Mouse (Mus musculus): ENCODE data around the gene Aldh1a2.

Aldh1a2 gene

DNA sequence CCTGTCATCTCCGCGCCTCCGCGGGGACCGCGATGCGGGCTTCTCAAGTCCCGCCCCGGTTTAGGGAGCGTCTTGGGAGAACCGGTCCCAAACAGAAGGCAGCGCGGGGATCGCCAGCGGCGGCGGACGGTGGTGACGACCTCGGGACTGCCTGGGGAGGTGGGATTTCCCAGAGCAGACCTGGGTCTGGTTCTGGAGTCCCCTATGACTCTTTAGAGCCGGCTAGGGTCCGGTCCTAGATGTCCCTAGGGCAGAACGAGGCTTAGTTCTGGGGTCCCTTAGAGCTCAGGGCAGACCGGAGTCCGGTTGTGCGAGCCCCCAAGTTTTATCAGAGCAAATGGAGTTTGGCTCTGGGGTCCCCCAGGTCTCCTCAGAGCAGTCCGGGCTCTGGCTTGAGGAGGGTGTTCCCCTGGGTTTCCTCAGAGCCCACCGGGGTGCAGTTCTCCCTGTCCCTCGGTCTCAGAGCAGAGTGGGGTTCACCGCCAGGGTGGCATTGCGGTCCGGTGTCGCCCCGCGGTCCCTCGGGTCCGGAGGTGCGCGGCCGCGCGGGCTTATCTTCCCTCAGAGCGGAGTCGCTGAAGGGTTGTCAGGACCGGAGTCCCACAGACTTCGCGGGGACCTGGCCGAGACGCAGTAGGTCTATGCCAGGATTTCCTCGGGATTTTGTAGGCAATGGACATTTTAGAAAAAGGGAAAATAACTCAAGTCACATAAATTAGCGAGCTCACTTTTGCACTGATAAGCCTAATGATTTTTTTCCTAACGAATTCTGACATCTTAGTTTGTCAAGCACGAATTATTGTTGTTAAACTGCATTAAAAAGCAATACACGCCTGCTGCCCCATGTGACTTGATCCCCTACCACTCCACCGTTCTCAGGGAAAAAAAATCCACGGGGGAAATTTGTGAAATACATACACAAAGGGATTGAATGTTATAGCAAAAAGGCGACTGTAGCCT is 727 bp downstream of the Aldh1a2 start:
- peak; percentile 9 for DNase-seq (ENCODE audit: low read depth)

GRCm38 (mm10) chr9:71216996-71217792 is 1.6 kb downstream of the Aldh1a2 start:
- no peak for DNase-seq (ENCODE audit: low read depth)

- DNase-seq (ENCODE audit: low read depth) = no peak
Measured at GRCm38 (mm10) chr9:71217793-71218095, 2.2 kb downstream of the Aldh1a2 start.

DNA sequence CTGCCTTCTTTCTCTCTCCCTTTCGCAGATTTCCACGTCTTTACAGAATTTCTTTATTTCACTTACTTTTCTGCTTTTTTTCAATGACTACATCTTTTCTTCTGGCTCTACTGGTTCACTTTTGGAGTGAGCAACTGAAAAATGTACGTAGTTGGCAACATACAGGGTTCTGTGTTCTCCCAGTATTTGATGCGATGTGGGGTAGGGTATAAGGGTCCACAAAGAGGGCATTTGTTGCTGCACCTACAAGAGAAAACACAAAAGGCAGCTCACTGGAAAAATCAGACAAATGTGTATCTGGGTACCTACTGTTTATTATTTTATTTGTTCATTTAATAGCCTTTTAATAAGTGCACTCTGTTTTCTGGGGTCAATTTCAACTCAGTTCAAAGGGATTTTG is 3.6 kb downstream of the Aldh1a2 start:
- no peak for DNase-seq (ENCODE audit: low read depth)

- no peak for DNase-seq (ENCODE audit: low read depth)
Measured at GRCm38 (mm10) chr9:71220401-71220800, 4.8 kb downstream of the Aldh1a2 start.

GRCm38 (mm10) chr9:71227226-71227970 is 11.8 kb downstream of the Aldh1a2 start:
- no peak for DNase-seq (ENCODE audit: low read depth)

- DNase-seq (ENCODE audit: low read depth) = no peak
Measured at GRCm38 (mm10) chr9:71230011-71230410, 14.4 kb downstream of the Aldh1a2 start.

GRCm38 (mm10) chr9:71236540-71236939 is 21.0 kb downstream of the Aldh1a2 start:
- no peak for DNase-seq (ENCODE audit: low read depth)

DNA sequence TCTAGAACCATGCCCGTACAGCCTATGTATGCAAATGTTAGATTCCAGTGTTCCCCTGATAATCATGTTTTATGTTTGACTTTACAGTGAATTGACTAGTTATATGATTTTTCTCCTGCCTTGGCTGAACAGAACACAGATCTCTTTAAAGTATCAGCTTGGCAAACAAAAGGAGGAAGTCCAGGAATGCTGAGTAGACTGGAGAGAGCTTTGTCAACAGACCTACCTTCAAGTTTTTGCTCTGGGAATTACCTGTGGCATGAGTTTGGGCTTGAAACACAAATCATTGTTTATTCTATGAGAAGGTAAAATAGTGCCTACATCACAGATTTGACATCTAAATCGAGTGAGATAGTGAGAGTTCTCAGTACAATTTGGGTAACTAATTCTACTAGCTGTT is 24.3 kb downstream of the Aldh1a2 start:
- DNase-seq (ENCODE audit: low read depth) = no peak

DNA sequence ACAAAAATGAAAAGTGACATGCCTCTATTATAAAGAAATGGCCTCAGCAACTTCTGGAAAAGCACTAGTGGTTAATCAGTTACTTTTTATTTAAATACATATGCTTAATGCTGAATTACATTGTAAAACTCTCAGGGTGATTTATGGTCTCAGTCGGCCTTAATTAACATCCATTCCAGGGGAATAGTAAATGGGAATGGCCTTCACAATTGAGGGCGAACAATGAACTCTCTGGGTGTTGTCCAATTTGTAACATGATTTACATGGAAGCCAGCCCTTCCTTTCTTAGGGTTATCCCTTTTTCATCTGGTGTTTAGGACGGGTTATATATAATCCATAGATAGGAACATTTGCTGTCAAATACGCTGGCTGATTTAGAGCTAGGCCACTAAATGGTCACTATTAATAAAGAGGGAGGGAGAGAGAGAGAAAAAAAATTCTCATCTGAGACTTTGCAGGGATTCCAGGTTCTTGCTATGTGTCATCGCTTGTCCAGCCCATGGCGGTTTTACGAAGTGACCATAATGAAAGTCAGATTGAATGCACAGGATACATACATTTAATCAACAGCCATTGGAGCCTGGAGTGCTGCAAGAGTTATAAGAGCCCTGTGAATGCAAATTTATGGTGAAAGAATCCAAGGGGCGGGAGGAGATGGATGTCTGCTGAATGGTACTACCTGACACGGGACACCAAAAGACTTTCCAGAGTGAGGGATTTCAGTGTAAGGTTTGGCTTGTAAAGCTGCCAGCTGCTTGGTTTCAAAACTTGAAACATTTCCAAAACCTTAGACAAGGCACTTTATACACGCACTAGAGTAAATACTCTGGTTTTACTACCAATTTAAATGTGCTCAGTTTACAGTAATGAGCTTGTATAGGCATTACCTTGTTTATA is 26.2 kb downstream of the Aldh1a2 start:
- DNase-seq (ENCODE audit: low read depth) = no peak

- no peak for DNase-seq (ENCODE audit: low read depth)
Measured at GRCm38 (mm10) chr9:71242412-71242781, 26.8 kb downstream of the Aldh1a2 start.

- DNase-seq (ENCODE audit: low read depth) = no peak
Measured at GRCm38 (mm10) chr9:71254380-71254779, 38.8 kb downstream of the Aldh1a2 start.

- DNase-seq (ENCODE audit: low read depth) = no peak
Measured at GRCm38 (mm10) chr9:71262711-71263110, 47.1 kb downstream of the Aldh1a2 start.

DNA sequence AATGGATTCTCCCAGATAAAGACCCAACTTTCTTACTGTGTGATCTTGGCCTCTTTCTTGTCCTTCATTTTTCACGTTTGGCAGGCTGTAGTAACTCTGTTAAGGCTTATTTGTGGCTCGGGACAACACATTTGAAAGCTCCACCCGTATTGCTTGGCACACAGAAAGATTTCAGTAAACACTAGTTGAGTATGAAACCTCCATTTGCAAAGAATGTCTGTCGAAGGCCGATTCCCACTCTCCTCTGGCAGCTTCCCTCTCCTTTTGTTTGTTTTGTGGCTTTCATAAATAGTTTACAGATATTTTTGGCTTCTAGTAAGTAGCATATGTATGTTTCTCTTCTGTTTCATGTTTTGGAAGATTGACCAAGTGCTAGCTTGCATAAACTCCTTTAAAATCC is 54.1 kb downstream of the Aldh1a2 start:
- no peak for DNase-seq (ENCODE audit: low read depth)

- no peak for DNase-seq (ENCODE audit: low read depth)
Measured at GRCm38 (mm10) chr9:71270205-71270604, 54.6 kb downstream of the Aldh1a2 start.

DNA sequence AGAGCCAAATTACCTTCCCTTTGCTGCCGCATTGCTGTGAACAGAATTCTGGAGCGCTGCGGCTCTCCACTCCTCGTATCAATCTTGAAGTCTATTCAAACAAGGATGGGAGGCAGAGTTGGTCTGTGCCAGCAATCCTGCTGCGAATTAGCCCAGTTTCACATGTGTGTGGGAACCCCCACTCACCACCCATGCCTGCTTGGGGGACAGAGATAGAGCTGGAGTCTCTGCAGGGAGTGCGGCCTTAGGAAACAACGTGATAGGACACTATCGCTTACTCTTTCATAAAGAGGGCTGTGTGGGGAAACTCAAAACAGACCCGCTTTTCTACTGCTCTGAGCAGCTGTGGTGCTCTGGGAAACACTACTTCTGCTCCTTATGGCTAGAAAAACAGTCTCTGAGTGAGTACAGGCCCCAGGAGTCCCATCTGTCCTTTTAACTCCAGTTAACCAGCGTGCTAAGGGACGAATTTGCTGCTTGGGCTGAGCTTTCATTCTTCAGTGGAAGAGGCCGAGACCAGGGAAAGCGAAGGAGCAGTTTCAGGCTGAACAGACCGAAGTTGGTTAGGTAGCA is 60.6 kb downstream of the Aldh1a2 start:
- DNase-seq (ENCODE audit: low read depth) = no peak

- no peak for DNase-seq (ENCODE audit: low read depth)
Measured at GRCm38 (mm10) chr9:71278741-71279140, 63.2 kb downstream of the Aldh1a2 start.

GRCm38 (mm10) chr9:71283156-71283555 is 67.6 kb downstream of the Aldh1a2 start:
- DNase-seq (ENCODE audit: low read depth) = no peak

GRCm38 (mm10) chr9:71285231-71285630 is 69.6 kb downstream of the Aldh1a2 start:
- no peak for DNase-seq (ENCODE audit: low read depth)

DNA sequence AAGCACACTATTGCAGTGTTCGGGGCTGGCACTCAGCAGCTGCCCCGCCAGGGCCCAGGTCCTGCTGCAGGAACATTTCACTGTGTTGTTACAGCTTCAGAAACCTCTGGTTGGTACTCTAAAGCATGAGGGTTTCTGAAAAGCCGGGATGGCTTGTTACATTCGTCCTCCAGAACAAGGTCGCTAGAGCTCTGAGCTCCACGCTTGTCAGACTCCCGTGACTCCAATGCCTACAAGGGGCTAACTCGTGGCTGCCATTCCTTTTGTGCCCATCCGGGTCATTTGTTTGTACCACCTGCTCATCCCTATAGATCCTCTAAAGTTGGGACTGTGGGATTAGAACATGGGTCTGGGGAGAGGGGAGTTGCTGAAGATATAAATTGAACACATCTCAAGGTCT is 70.8 kb downstream of the Aldh1a2 start:
- DNase-seq (ENCODE audit: low read depth) = no peak

DNA sequence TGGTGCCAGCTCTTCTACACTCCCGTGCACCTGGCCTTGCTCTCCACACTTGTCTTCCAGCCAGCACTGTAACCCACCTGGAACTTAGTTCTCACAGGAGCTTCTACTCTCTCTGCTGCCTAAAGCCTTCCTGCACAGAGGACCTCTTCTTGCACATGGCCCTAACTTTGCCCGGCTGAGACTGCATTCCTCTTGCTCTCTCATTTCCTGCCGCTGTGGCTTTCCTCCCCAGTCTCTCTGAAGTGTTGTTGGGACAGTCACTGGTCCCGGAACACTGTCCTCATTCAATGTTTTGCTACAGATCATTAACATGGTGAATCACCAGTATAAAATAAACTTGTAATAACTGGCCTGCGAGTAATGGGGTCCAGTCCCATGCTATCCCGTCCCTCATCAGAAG is 73.1 kb downstream of the Aldh1a2 start:
- no peak for DNase-seq (ENCODE audit: low read depth)
